Mouse (Mus musculus) neural tube, embryonic 15.5 days (tissue): ENCODE results near the gene Pln. TPM values are rescaled to one million over a fixed set of nuclear protein-coding genes. Genes with fewer than 3 reads are reported as not detected.

Experiments used
- ATAC-seq: fragments of 200-750 bp; cut with Nextera tagmentation; 2 replicates; pipeline ENCODE4 v1.8.0; 2017; ENCODE audit warnings: mild to moderate bottlenecking, moderate TSS enrichment, moderate library complexity; ENCODE audit not compliant: low FRiP score
- H3K27ac ChIP-seq: fragments of 300-500 bp; sonication (generic); replicated peaks from 2 replicates; pipeline ENCODE4 v1.5.1; 2015; ENCODE audit warnings: mild to moderate bottlenecking, inconsistent platforms
- H3K27me3 ChIP-seq: fragments of 300-500 bp; sonication (generic); replicated peaks from 2 replicates; pipeline ENCODE4 v1.6.1; 2015; ENCODE audit warnings: inconsistent platforms
- H3K36me3 ChIP-seq: fragments of 300-500 bp; sonication (generic); 2 replicates; pipeline ENCODE4 v1.6.1; 2015; ENCODE audit warnings: inconsistent platforms
- H3K4me1 ChIP-seq: fragments of 300-500 bp; sonication (generic); 2 replicates; pipeline ENCODE4 v1.6.1; 2015; ENCODE audit warnings: inconsistent platforms
- H3K4me2 ChIP-seq: fragments of 300-500 bp; sonication (generic); 2 replicates; pipeline ENCODE4 v1.6.1; 2015; ENCODE audit warnings: inconsistent platforms, mild to moderate bottlenecking, moderate library complexity
- H3K4me3 ChIP-seq: fragments of 300-500 bp; sonication (generic); replicated peaks from 2 replicates; pipeline ENCODE4 v1.5.1; 2015; ENCODE audit warnings: mild to moderate bottlenecking, inconsistent platforms
- H3K9ac ChIP-seq: fragments of 300-500 bp; sonication (generic); replicated peaks from 2 replicates; pipeline ENCODE4 v1.6.1; 2015; ENCODE audit warnings: mild to moderate bottlenecking, inconsistent platforms
- H3K9me3 ChIP-seq: fragments of 300-500 bp; sonication (generic); replicated peaks from 2 replicates; pipeline ENCODE4 v1.6.1; 2016; ENCODE audit warnings: inconsistent platforms
- WGBS: fragments of 180-500 bp; shearing (Covaris S2); methylation state at CpG from one replicate; pipeline ENCODE4 v1.1.7; 2015; ENCODE audit warnings: mixed read lengths; 5-methylcytosine and 5-hydroxymethylcytosine counted together
- polyA plus RNA-seq: library from polyadenylated mRNA; unstranded; fragments of >200 nt; fragmentation: Nextera tagmentation; extraction: Ambion mirVana; gene quantifications from 2 replicates; pipeline ENCODE4 v1.2.1, GENCODE M21; 2015

Pln gene
- polyA plus RNA-seq, 1 experiment from 2014 or later = 0.86 TPM

- Histone ChIP-seq H3K4me2 (no peak overlapping the region), H3K27ac (no peak overlapping the region)
Observed at GRCm38 (mm10) chr10:53342166-53342728, 4.8 kb downstream of the Pln start.

GRCm38 (mm10) chr10:53343384-53343783 is 5.9 kb downstream of the Pln start:
- no peak for ATAC-seq
- Histone ChIP-seq H3K4me1 (peaks cover 2% of the 10 kb centered on the region; the same call in 1 of the 2 replicates), H3K4me3 (no peak overlapping the region), H3K27me3 (no peaks in the 10 kb centered on the region), H3K36me3 (no peaks in the 10 kb centered on the region), H3K9ac (no peak overlapping the region), H3K27ac (no peak overlapping the region), H3K9me3 (no peaks in the 10 kb centered on the region), H3K4me2 (no peak overlapping the region)
- WGBS = 34% methylated on average over 6 of the region's 6 CpGs

More at GRCm38 (mm10) chr10:53342166-53342728, 4.8 kb downstream of the Pln start:
- Histone ChIP-seq H3K9me3 (no peaks in the 10 kb centered on the region), H3K36me3 (no peaks in the 10 kb centered on the region), H3K4me1 (peaks cover 2% of the 10 kb centered on the region; the same call in 1 of the 2 replicates), H3K4me3 (no peak overlapping the region), H3K27me3 (no peaks in the 10 kb centered on the region), H3K9ac (no peak overlapping the region)
- no peak for ATAC-seq
- 92% methylated on average over 9 of the region's 9 CpGs for whole genome bisulfite sequencing

GRCm38 (mm10) chr10:53343865-53344264 is 6.4 kb downstream of the Pln start:
- no peak for ATAC-seq
- H3K4me1 ChIP-seq = peaks cover 2% of the 10 kb centered on the region; the same call in 1 of the 2 replicates
- H3K36me3 ChIP-seq = 0 out of 2 replicates have a peak, but pooled peaks cover 4% of the 10 kb centered on the region
- WGBS = 62% methylated on average over 10 of the region's 10 CpGs
- no peak overlapping the region for H3K27ac ChIP-seq
- no peak overlapping the region for H3K4me3 ChIP-seq
- no peak overlapping the region for H3K4me2 ChIP-seq
- H3K9ac ChIP-seq = no peak overlapping the region
- no peaks in the 10 kb centered on the region for H3K9me3 ChIP-seq
- no peaks in the 10 kb centered on the region for H3K27me3 ChIP-seq

- Histone ChIP-seq H3K4me2 (no peak overlapping the region), H3K36me3 (0 out of 2 replicates have a peak, but pooled peaks cover 4% of the 10 kb centered on the region), H3K9me3 (no peaks in the 10 kb centered on the region), H3K27ac (no peak overlapping the region), H3K9ac (no peak overlapping the region), H3K4me1 (peaks cover 4% of the 10 kb centered on the region), H3K4me3 (no peak overlapping the region), H3K27me3 (no peaks in the 10 kb centered on the region)
- 89% methylated on average over 4 of the region's 4 CpGs for WGBS
- ATAC-seq = no peak
Observed at GRCm38 (mm10) chr10:53345508-53345907, 8.0 kb downstream of the Pln start.

GRCm38 (mm10) chr10:53346506-53346905 is 9.0 kb downstream of the Pln start:
- no peaks in the 10 kb centered on the region for H3K27me3 ChIP-seq
- H3K9me3 ChIP-seq = no peaks in the 10 kb centered on the region
- H3K4me2 ChIP-seq = no peak overlapping the region
- H3K27ac ChIP-seq = no peak overlapping the region
- H3K4me1 ChIP-seq = peaks cover 10% of the 10 kb centered on the region
- 0 out of 2 replicates have a peak, but pooled peaks cover 4% of the 10 kb centered on the region for H3K36me3 ChIP-seq
- ATAC-seq = no peak
- 54% methylated on average over 3 of the region's 3 CpGs for WGBS
- no peak overlapping the region for H3K4me3 ChIP-seq
- H3K9ac ChIP-seq = no peak overlapping the region

- H3K9me3 ChIP-seq = no peaks in the 10 kb centered on the region
- no peaks in the 10 kb centered on the region for H3K27me3 ChIP-seq
- peaks cover 10% of the 10 kb centered on the region for H3K4me1 ChIP-seq
- no peak overlapping the region for H3K4me2 ChIP-seq
- no peak for ATAC-seq
- 0 out of 2 replicates have a peak, but pooled peaks cover 4% of the 10 kb centered on the region for H3K36me3 ChIP-seq
- H3K9ac ChIP-seq = no peak overlapping the region
- 90% methylated on average over 5 of the region's 5 CpGs for WGBS
- no peak overlapping the region for H3K4me3 ChIP-seq
- no peak overlapping the region for H3K27ac ChIP-seq
Observed at GRCm38 (mm10) chr10:53346916-53347315, 9.4 kb downstream of the Pln start.

- H3K36me3 ChIP-seq = 0 out of 2 replicates have a peak, but pooled peaks cover 4% of the 10 kb centered on the region
- WGBS = 57% methylated on average over 10 of the region's 10 CpGs
- peak; percentile 76 for ATAC-seq
Observed at GRCm38 (mm10) chr10:53347787-53348755, 10.6 kb downstream of the Pln start.

GRCm38 (mm10) chr10:53349254-53349653 is 11.8 kb downstream of the Pln start:
- no peak for ATAC-seq
- Histone ChIP-seq H3K27ac (no peak overlapping the region), H3K27me3 (no peaks in the 10 kb centered on the region), H3K4me1 (peaks cover 8% of the 10 kb centered on the region), H3K4me2 (no peak overlapping the region), H3K9me3 (no peaks in the 10 kb centered on the region), H3K9ac (no peak overlapping the region), H3K36me3 (0 out of 2 replicates have a peak, but pooled peaks cover 4% of the 10 kb centered on the region), H3K4me3 (no peak overlapping the region)
- 95% methylated on average over 1 of the region's 1 CpGs for WGBS

More at GRCm38 (mm10) chr10:53347787-53348755, 10.6 kb downstream of the Pln start:
- no peaks in the 10 kb centered on the region for H3K27me3 ChIP-seq
- H3K4me3 ChIP-seq = no peak overlapping the region
- H3K9ac ChIP-seq = no peak overlapping the region
- no peak overlapping the region for H3K4me2 ChIP-seq
- peaks cover 10% of the 10 kb centered on the region for H3K4me1 ChIP-seq
- peak overlapping the region; percentile 37; the same call in 1 of the 2 replicates for H3K27ac ChIP-seq
- H3K9me3 ChIP-seq = no peaks in the 10 kb centered on the region

GRCm38 (mm10) chr10:53353665-53354064 is 16.2 kb downstream of the Pln start:
- peaks cover 7% of the 10 kb centered on the region for H3K36me3 ChIP-seq
- no peaks in the 10 kb centered on the region for H3K9me3 ChIP-seq
- H3K4me1 ChIP-seq = peaks cover 8% of the 10 kb centered on the region
- no peak for ATAC-seq
- no peak overlapping the region for H3K4me3 ChIP-seq
- no peak overlapping the region for H3K27ac ChIP-seq
- 82% methylated on average over 3 of the region's 3 CpGs for WGBS
- no peaks in the 10 kb centered on the region for H3K27me3 ChIP-seq
- H3K4me2 ChIP-seq = no peak overlapping the region
- no peak overlapping the region for H3K9ac ChIP-seq

- Histone ChIP-seq H3K9me3 (no peaks in the 10 kb centered on the region), H3K27ac (no peak overlapping the region), H3K4me2 (no peak overlapping the region), H3K4me1 (no peaks in the 10 kb centered on the region), H3K27me3 (no peaks in the 10 kb centered on the region), H3K4me3 (no peak overlapping the region), H3K36me3 (peaks cover 4% of the 10 kb centered on the region), H3K9ac (no peak overlapping the region)
- ATAC-seq = no peak
- WGBS = 84% methylated on average over 3 of the region's 3 CpGs
Observed at GRCm38 (mm10) chr10:53359016-53359415, 21.5 kb downstream of the Pln start.

GRCm38 (mm10) chr10:53364311-53364710 is 26.8 kb downstream of the Pln start:
- Histone ChIP-seq H3K4me3 (no peak overlapping the region), H3K9ac (no peak overlapping the region), H3K27me3 (no peaks in the 10 kb centered on the region), H3K4me1 (no peaks in the 10 kb centered on the region), H3K9me3 (no peaks in the 10 kb centered on the region), H3K36me3 (no peaks in the 10 kb centered on the region), H3K27ac (no peak overlapping the region), H3K4me2 (no peak overlapping the region)
- no peak for ATAC-seq
